Mouse (Mus musculus) spleen, adult 2 months (tissue): Measurements from ENCODE around the gene Itpr1.

ENCODE experiments used
- CTCF ChIP-seq: fragments of 200-500 bp; IDR thresholded peaks from 2 replicates; pipeline ENCODE4 v1.5.1; 2011; ENCODE audit warnings: mild to moderate bottlenecking, inconsistent platforms; ENCODE audit not compliant: insufficient read depth, insufficient read length, insufficient replicate concordance; ENCODE audit errors: extremely low read depth
- POLR2A ChIP-seq: fragments of 200-500 bp; IDR thresholded peaks from 2 replicates; pipeline ENCODE4 v1.6.1; 2011; ENCODE audit warnings: low read depth, low read length, inconsistent platforms

- TF ChIP-seq CTCF, result no peak
- no peak for TF ChIP-seq POLR2A
Measured at GRCm38 (mm10) chr6:108457063-108457405, 244.1 kb downstream of the Itpr1 start.
